Mouse (Mus musculus): ENCODE results near the gene Ier5l.

The Ier5l gene

DNA sequence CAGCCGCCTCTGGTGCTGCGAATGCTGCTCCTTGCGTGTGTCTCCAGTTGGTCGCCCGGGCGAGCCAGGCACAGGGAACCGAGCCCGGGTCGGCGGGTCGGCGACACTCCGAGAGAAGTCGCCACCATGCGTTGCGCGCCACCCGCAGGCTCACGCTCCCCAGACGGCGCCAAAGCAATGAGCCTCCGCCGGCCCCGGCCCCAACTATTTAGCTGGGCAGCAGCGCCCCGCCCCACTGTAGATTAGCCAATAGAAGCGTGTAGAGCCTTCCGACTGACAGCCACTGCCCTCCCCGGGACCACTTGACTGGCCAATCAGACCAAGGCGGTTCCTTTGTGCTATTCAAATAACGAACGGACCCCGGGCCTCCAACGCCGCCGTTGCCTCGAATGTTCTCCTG, at the start of gene Ier5l:
TSS of gene Ier5l (minus strand) at position 181 of the 400 bp plus-strand sequence.
- DNase-seq: peak; percentile 69 to 74

DNA sequence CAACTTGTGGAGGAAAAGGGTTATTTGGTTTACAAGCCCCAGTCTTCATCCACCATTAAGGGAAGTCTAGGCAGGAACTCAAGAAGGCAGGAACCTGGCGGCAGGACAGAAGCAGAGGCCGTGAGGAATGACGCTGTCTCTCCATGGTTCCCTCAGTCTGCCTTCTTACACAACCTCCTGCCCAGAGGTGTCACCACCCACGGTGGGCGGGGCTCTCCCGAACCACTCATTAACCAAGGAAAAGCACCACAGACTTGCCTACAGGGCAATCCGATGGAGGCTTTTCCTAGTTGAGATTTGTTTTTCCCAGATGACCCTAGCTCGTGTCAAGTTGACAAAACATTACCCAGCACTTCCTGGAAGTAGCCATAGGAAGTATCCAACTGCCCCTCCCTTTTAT, 49.7 kb upstream of the Ier5l start:
- DNase-seq: no peak

DNA sequence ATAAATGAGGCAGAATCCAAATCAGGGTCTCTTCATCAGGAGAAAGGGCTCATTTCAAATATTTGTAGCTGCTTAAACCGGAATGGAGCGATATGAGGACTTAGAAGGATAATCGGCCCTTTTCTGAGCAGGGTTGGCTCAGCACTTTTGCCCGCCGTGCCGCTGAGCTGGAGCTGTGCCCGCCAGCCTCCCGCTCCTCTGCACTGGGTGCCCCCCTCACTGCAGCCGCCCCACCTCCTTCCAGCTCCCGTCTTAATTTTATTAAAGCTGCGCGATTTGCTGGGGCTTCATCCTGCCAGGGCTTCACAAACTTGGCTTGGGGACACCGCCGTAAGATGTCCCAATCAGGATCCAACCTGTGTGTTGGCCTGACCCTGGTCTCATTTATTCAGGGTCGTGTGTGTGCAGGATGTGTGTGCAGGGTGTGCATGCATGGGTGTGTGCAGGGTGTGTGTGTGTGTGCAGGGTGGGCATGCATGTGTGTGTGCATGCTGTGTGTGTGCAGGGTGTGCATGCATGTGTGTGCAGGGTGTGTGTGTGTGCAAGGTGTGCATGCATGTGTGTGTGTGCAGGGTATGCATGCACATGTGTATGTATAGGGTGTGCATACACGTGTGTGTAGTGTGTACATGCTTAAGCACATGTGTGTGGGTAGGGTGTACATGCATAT, 36.8 kb upstream of the Ier5l start:
- DNase-seq: no peak

DNA sequence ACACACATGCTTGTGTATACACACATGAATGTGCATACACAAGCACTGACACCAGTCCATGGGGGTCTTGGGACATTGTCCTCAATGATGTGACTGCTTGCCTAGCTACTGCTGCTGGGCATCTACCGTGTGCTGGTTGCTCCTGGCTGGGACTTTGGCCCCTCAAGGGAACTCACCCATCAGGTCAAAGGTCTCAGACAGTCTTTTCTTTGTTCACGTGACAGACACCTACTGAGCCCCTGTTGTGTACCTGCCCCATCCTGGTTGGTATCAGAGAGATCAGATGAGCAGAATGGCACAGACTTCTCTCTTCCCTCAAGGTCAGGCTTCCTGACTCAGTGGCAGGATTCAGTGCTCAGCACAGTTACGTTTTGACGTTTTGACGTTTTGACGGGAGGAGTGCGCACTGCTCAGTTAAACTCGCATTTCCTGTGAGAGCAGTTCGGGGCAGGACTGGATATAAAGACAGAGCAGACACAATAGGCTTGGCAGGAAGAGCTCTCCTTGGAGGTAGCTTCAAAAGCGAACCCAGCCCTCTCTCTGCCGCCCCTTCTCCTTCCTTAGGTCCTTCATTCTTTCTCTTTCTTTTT, 33.2 kb upstream of the Ier5l start:
- DNase-seq: no peak

DNA sequence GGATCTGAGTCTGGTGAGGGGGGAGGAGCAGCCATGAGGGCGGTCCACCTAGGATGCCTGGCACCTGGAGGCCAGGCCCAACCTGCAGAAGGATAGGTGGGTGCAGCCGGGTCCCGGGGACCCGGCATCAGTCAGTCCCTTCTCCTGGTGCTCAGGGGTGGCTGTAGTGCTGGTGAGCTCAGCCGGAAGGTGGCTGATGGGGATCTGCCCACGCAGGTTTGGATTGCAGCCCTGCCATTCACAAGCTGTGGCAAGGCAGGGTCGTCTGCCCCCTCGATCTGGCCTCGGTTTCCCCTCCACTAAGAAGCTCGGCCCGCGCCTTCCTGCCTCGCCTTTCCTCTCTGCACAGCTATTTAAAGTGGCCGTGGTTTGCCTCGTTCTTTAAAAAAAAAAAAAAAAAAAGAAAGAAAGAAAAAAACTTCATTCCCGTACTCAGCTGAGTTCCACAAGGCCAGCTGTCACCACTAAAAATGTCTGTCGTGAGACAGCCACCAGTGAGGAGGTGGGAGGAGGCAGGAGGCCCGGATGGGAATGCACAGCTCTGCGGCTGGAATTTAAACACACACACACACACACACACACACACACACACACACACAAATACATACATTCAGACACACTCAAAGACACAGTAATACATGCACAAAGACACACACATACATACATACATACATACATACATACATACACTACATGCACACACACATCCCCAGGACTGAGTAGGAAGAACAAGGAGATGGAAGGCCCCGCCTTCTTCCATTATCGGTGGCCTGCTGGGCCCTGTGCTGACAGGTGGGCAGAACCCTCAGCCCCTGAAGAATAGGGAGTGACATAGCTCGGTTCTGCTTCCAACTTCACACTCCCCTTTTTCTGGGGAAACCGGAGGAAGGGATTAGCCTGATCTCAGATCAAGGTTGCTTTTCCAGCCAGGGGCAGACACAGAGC, 29.9 kb upstream of the Ier5l start:
- DNase-seq: no peak

DNA sequence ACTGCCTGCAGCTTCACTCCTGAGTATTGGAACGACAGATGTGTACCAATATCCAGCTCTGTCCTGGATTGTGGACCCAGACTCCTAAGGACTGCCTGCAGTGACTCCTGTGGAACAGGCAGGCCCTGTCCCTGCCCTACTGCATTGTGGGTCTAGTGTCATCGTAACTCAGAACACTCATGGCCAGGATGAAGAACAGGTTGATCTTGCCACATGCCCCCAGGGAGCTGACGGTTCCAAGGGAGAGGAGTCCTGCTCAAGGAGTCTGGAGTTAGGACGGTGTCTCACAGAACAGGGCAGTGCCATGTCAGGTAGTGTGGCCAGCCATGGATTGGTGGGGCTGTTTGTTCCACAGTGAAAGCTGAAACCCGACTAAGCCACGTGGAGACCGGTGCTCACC, 27.7 kb upstream of the Ier5l start:
- no peak for DNase-seq

DNA sequence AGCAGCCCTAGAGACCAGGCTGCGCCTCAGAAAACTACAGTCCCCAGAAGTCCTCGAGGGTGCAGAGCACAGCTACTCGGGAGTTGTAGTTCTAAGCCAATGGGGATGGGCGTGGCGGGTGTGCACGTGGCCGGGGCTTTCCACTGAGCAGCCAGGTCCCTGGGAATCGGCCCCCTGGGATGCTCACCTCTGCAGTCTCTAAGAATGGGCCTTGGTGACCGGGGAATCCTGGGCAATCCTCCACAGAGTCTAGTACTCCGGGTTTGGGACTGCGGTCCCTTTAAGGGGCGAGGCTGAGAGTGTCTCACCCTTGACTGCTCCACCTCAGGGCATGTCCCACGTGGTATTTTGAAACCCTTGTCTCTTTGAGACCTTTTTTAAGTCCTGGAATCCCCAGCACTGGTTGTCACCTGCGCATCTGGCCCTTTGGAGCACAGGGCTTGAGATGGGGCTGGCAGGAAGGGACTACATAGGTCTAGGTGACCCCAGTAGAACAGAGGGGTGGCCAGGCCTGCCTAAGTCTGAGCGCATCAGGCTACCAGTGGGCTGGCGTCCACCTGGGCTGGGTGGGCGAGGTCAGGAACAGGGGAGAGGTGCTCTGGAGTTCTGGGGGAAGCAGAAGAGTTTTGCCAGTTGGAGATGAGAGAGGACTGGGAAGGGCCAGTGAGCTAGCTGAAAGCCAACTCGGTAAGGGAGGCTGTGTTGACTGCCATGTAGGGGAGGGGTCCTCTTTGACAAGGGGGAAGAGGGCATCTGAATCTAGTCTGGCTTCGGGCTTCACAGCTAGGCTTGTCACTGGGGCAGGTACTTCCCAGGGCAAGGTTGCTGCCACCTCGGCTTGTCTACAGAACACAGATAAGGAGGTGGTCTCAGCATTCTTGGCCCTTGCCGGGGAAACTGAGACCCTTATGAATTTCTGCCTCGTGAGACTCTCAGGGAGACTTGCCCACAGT, 22.2 kb upstream of the Ier5l start:
- DNase-seq: peak; percentile 63 to 77

DNA sequence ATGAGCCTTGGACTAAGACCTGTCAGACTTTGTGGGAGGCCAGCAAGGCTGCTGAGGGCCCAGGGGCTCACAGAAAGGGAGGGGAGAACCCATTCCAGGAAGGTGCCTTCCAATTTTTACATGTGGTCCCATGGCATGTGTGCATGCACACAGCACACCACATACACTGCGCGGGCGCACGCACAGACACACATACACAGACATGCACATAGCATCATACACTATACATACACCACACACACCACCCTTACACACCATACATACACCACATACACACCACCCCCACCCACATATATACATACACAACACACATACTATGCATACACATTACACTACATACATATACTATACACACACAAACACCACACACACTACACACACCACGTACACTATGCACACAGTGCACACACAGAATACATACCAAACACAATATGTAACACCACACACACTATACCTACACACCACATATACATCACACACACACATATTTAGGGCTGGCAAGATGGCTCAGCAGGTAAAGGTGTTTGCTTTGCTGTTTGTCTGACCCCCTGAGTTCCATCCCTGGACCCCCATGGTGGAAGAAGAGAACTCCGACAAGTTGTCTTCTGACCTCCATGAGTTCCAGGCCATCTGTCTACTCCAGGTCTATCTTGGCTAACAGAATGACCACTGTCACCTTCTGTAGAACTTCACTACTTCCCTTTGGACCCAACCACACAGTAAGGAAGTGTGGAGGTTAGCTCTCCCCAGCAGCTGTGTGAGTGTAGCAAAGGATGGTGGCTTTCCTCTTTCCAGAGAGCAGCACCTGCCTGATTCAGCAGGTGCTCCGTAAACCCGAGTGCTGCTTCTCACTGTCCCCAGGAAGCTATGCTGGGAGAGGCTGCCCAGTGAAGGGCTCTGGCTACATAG, 21.2 kb upstream of the Ier5l start:
- DNase-seq: no peak

DNA sequence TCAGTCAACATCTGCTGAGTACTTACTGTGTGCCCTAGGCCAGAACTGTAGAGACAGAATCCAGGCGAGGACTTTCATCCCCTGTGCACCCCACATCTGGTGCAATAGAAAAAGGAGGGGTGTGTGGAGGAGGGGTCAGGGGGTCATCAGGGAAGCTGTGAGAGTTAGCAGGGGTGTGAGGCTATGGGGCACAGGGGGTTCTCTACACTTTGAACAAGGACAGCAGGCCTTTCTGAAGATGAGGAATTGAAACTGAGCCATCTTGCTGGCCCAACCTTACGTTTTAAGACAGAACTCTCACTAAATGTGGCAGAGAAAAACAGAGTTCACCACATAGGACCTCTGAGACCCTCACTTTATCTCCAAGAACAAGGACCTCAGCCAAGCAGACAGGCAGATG, 16.4 kb upstream of the Ier5l start:
- no peak for DNase-seq

DNA sequence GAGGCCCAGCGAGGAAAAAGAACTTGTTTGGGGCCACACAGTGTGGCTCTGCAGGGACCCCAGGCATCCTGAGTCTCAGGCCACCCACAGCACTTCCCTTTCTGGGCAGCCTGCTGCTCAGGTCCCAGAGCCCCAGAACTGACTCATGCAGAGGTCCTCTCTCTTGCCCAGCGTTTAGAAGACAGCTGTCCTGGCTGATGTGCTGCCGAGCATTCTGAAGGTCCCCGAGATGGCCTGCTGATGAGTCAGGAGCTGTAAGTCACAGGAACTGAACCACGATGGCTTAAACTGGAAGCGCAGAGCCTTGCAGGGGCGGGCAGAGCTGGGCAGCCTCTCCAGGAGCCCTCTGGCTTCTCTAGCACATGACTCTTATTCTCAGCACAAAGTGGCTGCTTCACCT, 13.6 kb upstream of the Ier5l start:
- no peak for DNase-seq

DNA sequence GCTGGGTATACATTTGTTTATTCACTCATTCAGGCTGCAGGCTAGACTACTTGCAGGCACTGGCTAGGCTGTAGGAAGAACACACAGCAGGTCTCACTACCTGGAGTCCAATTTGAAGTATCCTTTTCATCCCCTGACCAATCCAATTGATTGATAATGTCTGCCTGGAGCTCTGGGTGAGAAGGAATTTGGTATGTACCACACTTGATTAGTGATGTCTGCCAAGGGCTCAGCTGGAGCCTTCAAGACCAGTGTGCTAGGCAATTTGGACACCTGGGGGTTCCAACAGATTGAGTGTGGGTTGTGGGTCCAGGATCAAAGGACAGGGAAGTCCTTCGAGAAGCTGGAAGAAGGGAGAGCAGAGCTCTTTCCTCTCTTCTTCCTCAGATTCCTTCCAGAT, 4.5 kb upstream of the Ier5l start:
- DNase-seq: no peak

DNA sequence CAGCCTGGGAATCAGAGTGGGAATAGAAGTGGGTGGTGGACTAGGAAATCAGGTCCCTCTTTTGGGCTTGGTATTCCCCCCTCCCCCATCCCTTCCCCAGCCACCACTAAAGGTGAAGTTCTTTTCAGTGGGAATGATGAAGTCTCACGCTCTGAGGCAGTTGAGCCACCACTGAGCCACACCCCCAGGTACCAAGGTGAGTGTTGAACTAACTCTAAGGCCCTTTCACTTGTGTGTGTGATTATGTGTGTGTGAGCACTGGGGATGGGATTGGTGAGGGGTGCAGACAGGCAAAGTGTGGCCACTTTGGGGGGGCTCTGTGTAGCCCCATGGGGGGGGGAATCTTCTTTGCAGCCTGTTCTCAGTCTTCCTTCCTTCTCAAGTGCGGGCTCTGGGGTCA, 2.2 kb upstream of the Ier5l start:
- no peak for DNase-seq

DNA sequence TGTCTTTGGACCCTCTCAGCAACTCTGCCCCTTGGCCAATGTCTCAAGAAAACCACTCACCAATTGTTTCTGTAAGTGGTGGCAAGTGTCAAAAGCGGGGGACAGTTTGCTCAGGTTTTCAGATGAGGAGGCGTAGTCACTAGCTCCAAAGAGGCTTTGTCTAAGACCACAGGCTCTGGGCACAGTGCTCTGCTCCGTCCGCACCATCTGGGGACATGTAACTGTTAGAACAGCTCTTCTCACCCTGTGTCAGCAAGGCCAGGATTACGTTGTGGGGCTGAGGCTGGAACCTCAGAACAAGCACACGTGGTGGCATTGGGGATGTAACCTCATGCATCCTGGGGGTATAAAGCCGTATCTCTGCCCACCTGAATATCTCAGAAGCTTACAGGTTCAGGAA, 1.4 kb upstream of the Ier5l start:
- no peak for DNase-seq

DNA sequence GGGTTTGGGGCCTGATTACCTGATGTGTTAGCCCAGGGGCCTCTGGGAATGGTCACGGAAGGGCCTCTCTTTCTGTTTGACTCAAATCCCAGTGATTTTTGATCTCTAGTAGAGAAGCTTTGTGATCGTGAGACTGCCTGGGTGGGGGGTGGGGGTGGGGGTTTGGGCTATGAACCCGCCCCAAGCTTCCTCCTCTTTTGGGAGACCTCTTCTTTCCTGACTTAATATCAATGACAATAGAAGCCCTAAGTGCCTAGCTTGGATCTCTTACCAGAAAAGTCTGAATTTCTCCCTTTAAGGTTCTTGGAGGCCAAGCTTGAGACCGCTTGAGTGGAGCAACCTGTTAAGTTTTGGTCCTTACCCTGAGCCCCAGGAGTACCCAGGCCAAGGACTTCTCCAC, 757 bp upstream of the Ier5l start:
- DNase-seq: no peak

DNA sequence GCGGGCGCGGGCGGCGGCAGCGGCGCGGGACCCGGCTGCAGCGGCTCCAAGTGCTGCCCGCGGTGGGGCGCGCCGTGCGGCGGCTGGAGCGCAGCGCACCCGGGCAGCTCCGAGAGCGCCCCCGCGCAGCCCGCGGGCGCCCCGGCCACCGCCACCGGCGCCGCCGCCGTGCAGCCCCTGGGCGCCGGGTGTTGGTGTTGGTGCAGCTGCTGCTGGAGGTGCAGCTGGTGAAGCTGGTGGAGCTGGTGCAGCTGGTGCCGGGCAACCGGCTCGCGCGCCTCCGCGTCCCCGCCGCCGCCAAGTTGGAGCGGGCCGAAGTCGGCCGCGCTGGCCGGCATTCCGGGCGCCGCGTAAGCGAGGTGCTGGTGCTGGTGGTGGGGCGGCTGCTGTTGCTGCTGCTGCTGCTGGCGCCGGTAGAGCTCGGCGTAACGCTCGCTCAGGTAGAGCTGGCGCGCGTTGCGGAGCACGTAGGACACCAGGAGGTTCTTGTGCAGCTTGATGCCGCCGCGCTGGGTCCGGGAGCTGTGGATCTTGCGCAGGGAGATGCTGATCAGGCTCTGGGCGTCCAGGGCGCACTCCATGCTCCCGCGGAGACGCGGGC, 488 bp downstream of the Ier5l start:
- no peak for DNase-seq

DNA sequence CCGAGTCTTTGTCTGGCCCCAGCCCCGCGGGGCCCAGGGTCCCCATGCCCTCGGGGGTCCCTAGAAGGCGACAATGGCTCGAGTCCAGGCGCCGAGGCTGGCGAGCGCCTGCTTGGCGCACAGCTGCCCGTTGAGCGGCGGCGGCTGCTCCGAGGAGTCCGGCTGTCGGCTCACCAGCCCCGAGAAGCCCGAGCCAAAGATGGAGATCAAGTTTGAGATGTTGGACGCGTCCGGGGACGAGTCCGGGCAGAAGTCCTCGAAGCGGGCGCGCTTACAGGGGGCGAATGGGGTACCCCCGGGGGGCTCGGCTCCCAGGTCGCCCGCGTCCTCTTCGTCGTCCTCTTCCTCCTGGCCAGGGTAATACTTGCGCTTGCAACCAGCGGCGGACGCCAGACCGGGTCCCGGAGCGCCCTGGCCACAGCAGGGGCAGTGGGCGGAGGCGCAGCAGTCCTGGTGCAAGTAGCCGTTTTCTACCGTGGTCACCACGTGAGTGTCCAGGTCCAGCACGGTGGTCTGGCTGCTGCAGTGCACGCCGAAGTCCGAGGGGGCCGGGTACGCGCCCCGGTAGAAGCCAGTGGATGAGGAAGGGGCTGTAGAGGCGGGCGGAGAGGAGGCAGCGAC, 1.2 kb downstream of the Ier5l start:
- DNase-seq: no peak

DNA sequence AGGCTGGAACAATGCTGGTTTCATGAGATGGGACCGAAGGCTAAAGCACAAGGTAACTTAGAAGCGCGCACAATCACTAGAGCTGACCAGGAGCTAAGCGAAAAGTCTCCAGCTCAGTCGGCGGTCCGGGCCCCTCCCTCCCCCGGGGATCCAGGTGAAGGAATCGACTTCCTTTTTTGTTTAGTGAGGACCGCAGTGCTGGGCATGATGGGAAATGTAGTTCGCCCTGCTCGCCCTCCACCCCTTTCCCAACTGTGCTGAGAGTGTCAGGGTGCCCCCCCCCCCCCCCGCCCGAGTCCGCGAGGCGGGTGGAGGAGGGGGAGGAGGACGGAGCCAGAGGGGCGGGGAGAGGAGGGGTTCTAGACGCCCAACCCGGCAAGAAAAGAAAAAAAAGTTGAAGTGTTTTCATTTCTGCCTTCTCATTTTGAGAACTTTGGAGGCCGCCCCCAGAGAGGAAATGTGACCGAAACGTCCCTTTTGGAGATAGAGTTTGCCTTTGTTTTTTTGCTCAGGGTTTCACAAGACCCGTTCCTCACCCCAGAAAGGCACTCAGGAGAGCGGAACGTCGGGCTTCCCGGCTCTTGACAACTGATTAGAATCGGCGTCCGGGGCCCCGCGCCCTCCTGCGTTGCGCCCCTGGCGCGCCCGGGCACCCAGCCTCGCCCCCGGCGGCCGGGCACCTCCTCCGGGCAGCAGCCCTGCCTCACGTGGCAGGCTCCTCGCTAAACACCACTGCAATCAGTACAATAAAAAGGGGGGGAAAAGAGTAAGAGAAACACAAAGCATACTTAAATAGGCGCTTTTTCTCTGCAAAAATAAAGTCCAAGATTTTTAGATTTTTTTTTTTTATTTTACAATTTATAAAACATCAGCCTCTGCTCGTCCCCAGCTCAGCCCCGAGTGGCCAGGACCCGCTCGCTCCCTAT, 2.0 kb downstream of the Ier5l start:
- DNase-seq: peak in 1 of 2 experiments; percentile 46

DNA sequence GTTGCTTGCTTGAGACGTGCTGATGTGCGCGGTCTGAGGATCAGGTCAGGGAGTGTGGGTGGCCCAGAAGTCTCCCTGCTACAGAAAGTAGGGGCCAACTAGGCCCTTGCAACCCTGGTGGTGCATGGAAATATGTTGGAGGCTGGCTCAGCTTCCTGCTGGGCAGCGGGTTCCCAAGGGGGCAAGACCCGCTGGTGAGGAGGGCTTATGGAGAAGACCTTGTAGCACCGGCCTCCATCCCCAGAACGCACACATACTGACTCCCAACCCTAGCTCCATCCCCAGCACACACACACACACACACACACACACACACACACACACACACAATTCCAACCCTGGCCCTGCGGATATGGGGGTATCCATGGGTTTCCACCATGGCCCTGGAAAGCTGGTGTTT, 3.0 kb downstream of the Ier5l start:
- no peak for DNase-seq

DNA sequence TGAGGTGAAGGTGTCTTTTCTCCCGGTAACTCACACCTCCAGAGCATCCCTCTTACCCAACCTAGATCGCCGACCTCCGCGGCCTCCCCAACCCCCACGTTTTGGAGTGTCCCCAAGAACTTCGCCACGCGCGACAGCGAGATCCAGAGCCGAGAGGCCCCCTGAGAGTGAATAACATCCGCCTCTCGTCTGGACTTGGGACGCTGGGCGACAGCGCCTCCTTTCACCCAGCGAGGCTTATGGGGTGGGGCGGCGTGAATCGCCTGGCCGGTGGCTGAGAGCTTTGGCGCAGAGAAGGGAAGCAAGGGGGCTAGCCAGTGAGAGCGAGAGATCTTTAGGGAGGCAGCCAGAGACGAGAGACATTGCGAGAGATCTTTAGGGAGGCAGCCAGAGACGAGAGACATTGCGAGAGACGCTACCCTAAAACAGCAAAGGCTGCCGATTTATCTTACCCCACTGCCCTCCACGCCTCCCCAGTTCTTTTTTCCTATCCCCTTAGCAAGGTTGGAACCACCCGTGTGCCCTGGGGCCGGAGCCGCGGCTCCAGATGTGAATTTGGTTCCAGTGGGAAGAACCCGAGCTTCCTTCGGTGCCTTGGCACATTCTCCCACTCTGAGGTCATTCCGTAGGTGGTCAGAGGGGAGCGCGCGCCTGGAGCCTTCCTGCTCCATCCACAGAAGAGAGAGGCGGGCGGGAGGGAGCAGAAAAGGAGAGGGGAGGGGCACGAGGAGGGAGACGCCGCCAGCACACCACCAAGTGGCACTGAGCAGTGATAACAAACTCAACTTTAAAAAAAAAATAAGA, 3.7 kb downstream of the Ier5l start:
- DNase-seq: peak; percentile 60 to 68
